Mouse (Mus musculus) spleen, postnatal 4 days (tissue): ENCODE data around the gene Gipc1.

ENCODE experiments used
- DNase-seq, 2 experiments: peaks; one replicate each; pipeline ENCODE4 v3.0.0; 2022; ENCODE audit warnings: low spot score in 2 of 2

Gene Gipc1

GRCm38 (mm10) chr8:83648031-83648430, 4.4 kb upstream of the Gipc1 start:
- no peak for DNase-seq

GRCm38 (mm10) chr8:83649699-83650098, 2.8 kb upstream of the Gipc1 start:
- no peak for DNase-seq

- peak in 1 of 2 experiments; percentile 68 for DNase-seq
Measured at GRCm38 (mm10) chr8:83652744-83653661, 526 bp downstream of the Gipc1 start.

- DNase-seq, result peak in 1 of 2 experiments; percentile 67
Measured at GRCm38 (mm10) chr8:83653662-83654017, 1.2 kb downstream of the Gipc1 start.

- DNase-seq, result peak in 1 of 2 experiments; percentile 56
Measured at GRCm38 (mm10) chr8:83654725-83655124, 2.2 kb downstream of the Gipc1 start.

GRCm38 (mm10) chr8:83656043-83656442, 3.6 kb downstream of the Gipc1 start:
- DNase-seq, result no peak

GRCm38 (mm10) chr8:83656484-83657246, 4.2 kb downstream of the Gipc1 start:
- DNase-seq, result no peak

- DNase-seq, result no peak
Measured at GRCm38 (mm10) chr8:83660545-83660944, 8.1 kb downstream of the Gipc1 start.

- no peak for DNase-seq
Measured at GRCm38 (mm10) chr8:83660995-83661680, 8.7 kb downstream of the Gipc1 start.

- peak; percentile 91 to 98 for DNase-seq
Measured at GRCm38 (mm10) chr8:83662421-83662826, 9.9 kb downstream of the Gipc1 start.

GRCm38 (mm10) chr8:83664096-83664495, 11.6 kb downstream of the Gipc1 start:
- DNase-seq, result peak in 1 of 2 experiments; percentile 62

GRCm38 (mm10) chr8:83664931-83665625, 12.6 kb downstream of the Gipc1 start:
- peak in 1 of 2 experiments; percentile 61 for DNase-seq

GRCm38 (mm10) chr8:83665969-83666865, 13.7 kb downstream of the Gipc1 start, which contains the start of gene Ptger1:
Gene Ptger1, plus strand, starts transcription at chr8:83666678.
- peak in 1 of 2 experiments; percentile 67 for DNase-seq

- DNase-seq, result peak in 1 of 2 experiments; percentile 61
Measured at GRCm38 (mm10) chr8:83666866-83667234, 14.4 kb downstream of the Gipc1 start.

GRCm38 (mm10) chr8:83667526-83667925, 15.0 kb downstream of the Gipc1 start:
- DNase-seq, result no peak

- peak; percentile 54 to 68 for DNase-seq
Measured at GRCm38 (mm10) chr8:83668010-83668916, 15.8 kb downstream of the Gipc1 start.

GRCm38 (mm10) chr8:83669013-83669412, 16.5 kb downstream of the Gipc1 start:
- no peak for DNase-seq

- DNase-seq, result no peak
Measured at GRCm38 (mm10) chr8:83672936-83673335, 20.5 kb downstream of the Gipc1 start.

- DNase-seq, result no peak
Measured at GRCm38 (mm10) chr8:83674497-83674896, 22.0 kb downstream of the Gipc1 start.
